In genomic region chr17:43174860-43175259, GRCm38 (mm10) we compare ENCODE assay signal across 27 mouse cellular contexts.
"Had no signal": no experiment of that assay in that cellular context is flagged by ENCODE, and none has a peak within 500 bp of the region (broad histone marks: within the 10 kb centered on the region; RNA-seq: fewer than 3 reads in every experiment).

No protein-coding gene starts in this region.

- H3K4me2 ChIP-seq: heart, embryonic 11.5 days; heart, embryonic 13.5 days; heart, embryonic 15.5 days; hindbrain, embryonic 12.5 days; hindbrain, embryonic 14.5 days; kidney, embryonic 15.5 days; limb, embryonic 13.5 days; limb, embryonic 15.5 days; liver, embryonic 12.5 days had no signal

- H3K9ac ChIP-seq: heart, embryonic 13.5 days; heart, embryonic 15.5 days; hindbrain, embryonic 12.5 days; hindbrain, embryonic 14.5 days; kidney, embryonic 15.5 days; limb, embryonic 13.5 days; limb, embryonic 15.5 days; liver, embryonic 12.5 days had no signal

- H3K4me1 ChIP-seq: heart, embryonic 13.5 days; heart, embryonic 15.5 days; hindbrain, embryonic 10.5 days; hindbrain, embryonic 12.5 days; limb, embryonic 13.5 days; limb, embryonic 15.5 days; liver, embryonic 12.5 days had no signal

- DNase-seq: gastrocnemius, adult 2 months; gastrocnemius, postnatal 10 days; gastrocnemius, postnatal 25 days; heart, adult 2 months; heart, postnatal 14 days; heart, postnatal 4 days; kidney, adult 11 months; kidney, adult 2 months; kidney, adult 9 months; kidney, postnatal 14 days; kidney, postnatal 36 days; layer of hippocampus, adult 9-11 months; layer of hippocampus, postnatal 36 days; left cerebral cortex, postnatal 4 days had no signal

- H3K36me3 ChIP-seq: heart, embryonic 13.5 days; heart, embryonic 15.5 days; hindbrain, embryonic 10.5 days; hindbrain, embryonic 12.5 days; kidney, embryonic 15.5 days; limb, embryonic 13.5 days; limb, embryonic 15.5 days; liver, embryonic 12.5 days had no signal

- H3K9me3 ChIP-seq: heart, embryonic 13.5 days; heart, embryonic 15.5 days; hindbrain, embryonic 10.5 days; hindbrain, embryonic 12.5 days; kidney, embryonic 15.5 days; limb, embryonic 13.5 days; limb, embryonic 15.5 days; liver, embryonic 12.5 days had no signal

- H3K4me3 ChIP-seq: gastrocnemius, adult 2 months; heart, adult 2 months; heart, embryonic 13.5 days; heart, embryonic 15.5 days; hindbrain, embryonic 10.5 days; hindbrain, embryonic 12.5 days; kidney, embryonic 15.5 days; limb, embryonic 13.5 days; limb, embryonic 15.5 days; liver, embryonic 12.5 days had no signal

- H3K27ac ChIP-seq: gastrocnemius, adult 2 months; heart, adult 2 months; heart, embryonic 13.5 days; heart, embryonic 15.5 days; hindbrain, embryonic 10.5 days; hindbrain, embryonic 12.5 days; hindbrain, embryonic 14.5 days; kidney, embryonic 15.5 days; kidney, postnatal 0 days; limb, embryonic 13.5 days; limb, embryonic 15.5 days; liver, embryonic 12.5 days had no signal

- H3K27me3 ChIP-seq: heart, embryonic 13.5 days; heart, embryonic 15.5 days; hindbrain, embryonic 12.5 days; kidney, embryonic 15.5 days; limb, embryonic 13.5 days; limb, embryonic 15.5 days; liver, embryonic 12.5 days had no signal

- ATAC-seq: hindbrain, embryonic 16.5 days; inflammation-experienced regulatory T-cells, adult 6 months; liver, embryonic 12.5 days had no signal
